Mouse (Mus musculus): ENCODE data around the gene B3gntl1. TPM values are rescaled to one million over a fixed set of nuclear protein-coding genes. Genes with fewer than 3 reads are reported as not detected.

Gene B3gntl1
- total RNA-seq (2023; ENCODE audit: inconsistent age), result 10.8 to 15.1 TPM (median 12.0 TPM) in 4 replicates

DNA sequence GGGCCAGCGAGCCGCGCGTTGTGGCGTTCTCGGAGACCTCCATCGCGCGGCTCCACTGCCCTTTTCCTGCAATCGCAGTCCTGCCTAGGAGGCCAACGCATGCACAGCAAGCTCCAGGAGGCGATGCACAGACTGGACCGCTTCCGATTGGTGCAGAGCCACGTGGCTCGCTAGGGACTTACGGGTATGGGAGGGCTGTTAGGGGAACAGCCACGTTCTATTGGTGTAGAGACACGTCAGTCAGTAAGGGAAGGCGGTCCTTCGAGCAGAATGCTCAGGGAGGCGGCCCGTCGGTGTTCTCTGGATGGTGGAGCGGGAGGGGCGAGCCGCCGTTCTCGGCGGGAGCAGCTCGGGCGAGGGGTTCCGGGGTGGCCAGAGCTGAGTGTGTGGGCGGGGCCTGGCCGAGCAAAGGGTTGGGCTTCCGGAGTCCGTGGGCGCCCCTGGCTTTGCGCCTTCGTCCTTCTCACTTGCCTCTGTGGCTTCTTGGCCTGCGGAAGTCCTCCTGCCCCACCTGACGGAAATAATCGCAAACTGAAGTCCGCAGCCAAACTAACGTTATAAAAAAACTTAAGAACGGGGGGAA is at the start of gene B3gntl1:
Gene B3gntl1 (minus strand): TSS at position 164 of the 583 bp plus-strand sequence.

GRCm38 (mm10) chr11:121701244-121701643 is 28.3 kb upstream of the B3gntl1 start, which contains the start of gene Metrnl:
Gene Metrnl (plus strand): TSS chr11:121701544.

Other genes starting within 250 kb of the B3gntl1 start
- gene Fn3k, start 238.2 kb downstream of the B3gntl1 start, total RNA-seq (2023; ENCODE audit: inconsistent age), result not detected in 4 replicates
- gene Tbcd, start 221.2 kb downstream of the B3gntl1 start, total RNA-seq (2023; ENCODE audit: inconsistent age), result 31.9 to 36.7 TPM (median 35.6 TPM) in 4 replicates
- gene Zfp750, start 153.8 kb downstream of the B3gntl1 start, total RNA-seq (2023; ENCODE audit: inconsistent age), result not detected in 4 replicates
- gene Metrnl, start 28.4 kb upstream of the B3gntl1 start, total RNA-seq (2023; ENCODE audit: inconsistent age), result 2.5 to 4.4 TPM (median 3.3 TPM) in 4 replicates
- not detected in 4 replicates for gene Ptchd3, start 157.1 kb upstream of the B3gntl1 start, total RNA-seq (2023; ENCODE audit: inconsistent age)

Data from B cell, adult (primary cell).